In the genomic region with DNA sequence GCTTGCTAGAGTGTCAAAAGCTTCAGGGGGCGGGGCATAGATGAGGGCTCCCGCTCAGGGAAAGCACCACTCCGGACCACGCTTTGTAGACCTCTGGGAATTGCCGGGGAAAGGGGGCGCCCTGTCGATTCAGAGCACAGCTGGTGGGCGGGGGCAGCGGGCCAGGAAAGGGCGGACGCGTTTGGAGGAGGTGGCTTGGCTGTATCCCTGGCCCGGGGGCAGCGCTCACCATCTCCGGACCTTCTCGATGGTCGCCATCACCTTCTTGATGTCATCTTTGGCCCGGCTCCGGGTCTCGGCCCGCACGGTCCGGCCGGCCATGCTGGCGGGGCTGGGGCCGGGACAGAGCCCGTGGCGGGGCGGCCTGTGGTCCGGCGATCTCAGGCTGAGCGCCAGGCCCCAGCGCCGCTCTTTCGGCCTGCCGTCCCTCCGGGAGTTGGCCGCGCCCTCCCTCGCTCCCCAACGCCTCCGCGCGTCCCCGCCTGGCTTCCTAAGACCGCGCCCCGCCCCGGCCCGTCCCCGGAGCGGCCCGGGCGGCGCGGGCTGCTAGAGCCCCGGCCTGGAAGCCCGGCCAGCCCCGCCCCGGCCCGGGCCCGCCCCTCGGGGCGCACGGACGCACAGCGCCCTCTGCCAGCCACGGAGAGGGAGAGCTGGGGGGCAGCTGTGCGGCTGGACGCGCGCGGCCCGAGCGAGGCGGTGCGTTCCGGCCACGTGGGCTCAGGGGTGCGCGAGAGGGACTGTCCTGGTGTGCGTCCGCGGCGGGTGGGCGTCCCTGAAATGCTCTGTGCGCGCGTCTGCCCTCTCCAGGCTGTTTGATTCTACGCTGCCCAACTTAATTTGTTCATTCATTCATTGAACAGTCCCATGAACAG, we compare ENCODE assay signal across 8 mouse cellular contexts. TPM values are rescaled to one million over a fixed set of nuclear protein-coding genes. Genes with fewer than 3 reads are reported as not detected.
DNase-seq lines count a peak whose midpoint lies in the region; ATAC-seq and TF ChIP-seq lines count a peak whose summit lies in the region.

Gene Bcl7c (minus strand): TSS at position 727 of the 872 bp plus-strand sequence.

- WGBS in forebrain, embryonic 13.5 days = under 1% methylated on average over 67 of the region's 90 CpGs
- WGBS in heart, postnatal 0 days = under 1% methylated on average over 55 of the region's 90 CpGs
- under 1% methylated on average over 77 of the region's 90 CpGs for WGBS in liver, postnatal 0 days (ENCODE audit: insufficient replicate concordance)
- under 1% methylated on average over 85 of the region's 90 CpGs for WGBS in neural tube, embryonic 13.5 days

- H3K4me2 ChIP-seq in forebrain, embryonic 13.5 days = peak within 1 kb of the TSS; percentile 70
- H3K4me2 ChIP-seq in heart, postnatal 0 days (ENCODE audit: low read depth, low read length) = peak within 1 kb of the TSS; percentile 72
- peak within 1 kb of the TSS; percentile 97 for H3K4me2 ChIP-seq in liver, postnatal 0 days (ENCODE audit: low read depth, low read length)
- H3K4me2 ChIP-seq in neural tube, embryonic 13.5 days = peak within 1 kb of the TSS; percentile 76

- no peaks in the 10 kb centered on the region for H3K27me3 ChIP-seq in forebrain, embryonic 13.5 days
- no peaks in the 10 kb centered on the region for H3K27me3 ChIP-seq in heart, postnatal 0 days (ENCODE audit: control insufficient read depth, insufficient read depth, low read length)
- no peaks in the 10 kb centered on the region for H3K27me3 ChIP-seq in liver, postnatal 0 days (ENCODE audit: insufficient read depth, low read length)
- H3K27me3 ChIP-seq in neural tube, embryonic 13.5 days = no peaks in the 10 kb centered on the region
- H3K27me3 ChIP-seq in testis, adult 2 months (ENCODE audit: control insufficient read depth, insufficient read depth, low read length) = no peaks in the 10 kb centered on the region

- H3K4me1 ChIP-seq in ES-E14 (ENCODE audit: control insufficient read depth in 2 of 2, insufficient read depth in 2 of 2, low read length in 2 of 2, poor library complexity in 1 of 2) = peaks cover 7 to 24% of the 10 kb centered on the region in 2 experiments; a peak in 3 of 4 replicates
- H3K4me1 ChIP-seq in forebrain, embryonic 13.5 days = peaks cover 39% of the 10 kb centered on the region
- H3K4me1 ChIP-seq in heart, postnatal 0 days (ENCODE audit: control insufficient read depth, insufficient read depth) = peaks cover 19% of the 10 kb centered on the region
- peaks cover 38% of the 10 kb centered on the region for H3K4me1 ChIP-seq in liver, postnatal 0 days (ENCODE audit: insufficient read depth)
- H3K4me1 ChIP-seq in neural tube, embryonic 13.5 days (replicated peaks) = peaks cover 40% of the 10 kb centered on the region
- H3K4me1 ChIP-seq in testis, adult 2 months (ENCODE audit: control insufficient read depth, insufficient read depth, low read length) = peaks cover 24% of the 10 kb centered on the region

- peak; percentile 61 for TF ChIP-seq CTCF in heart, postnatal 0 days (IDR thresholded peaks at IDR 0.05; ENCODE audit: low read depth)
- TF ChIP-seq CTCF in liver, postnatal 0 days (IDR thresholded peaks at IDR 0.05; ENCODE audit: low read depth) = peak; percentile 71
- peak; percentile 39; the same call in 1 of the 2 replicates for TF ChIP-seq CTCF in testis, adult 2 months (IDR thresholded peaks at IDR 0.05; ENCODE audit: control insufficient read depth, insufficient read depth, insufficient replicate concordance, low read depth, low read length)

- TF ChIP-seq EP300 in heart, postnatal 0 days (IDR thresholded peaks at IDR 0.05; ENCODE audit: low read depth) = no peak
- no peak for TF ChIP-seq EP300 in liver, postnatal 0 days (IDR thresholded peaks at IDR 0.05; ENCODE audit: low read depth)

- peak; percentile 69 for ATAC-seq in cerebellum, adult (ENCODE audit: insufficient number of reproducible peaks, low FRiP score, low TSS enrichment)
- peak; percentile 83 for ATAC-seq in forebrain, embryonic 13.5 days
- ATAC-seq in heart, postnatal 0 days (ENCODE audit: insufficient read depth, low read depth) = peak; percentile 91
- ATAC-seq in liver, postnatal 0 days = peak; percentile 81
- ATAC-seq in neural tube, embryonic 13.5 days (ENCODE audit: low read depth) = peak; percentile 87

- DNase-seq in ES-E14 (ENCODE audit: low read depth, low spot score) = peak; percentile 92
- peak; percentile 97 for DNase-seq in heart, postnatal 0 days (ENCODE audit: low spot score)
- DNase-seq in kidney, postnatal 4 days = peak; percentile 97 to 99
- DNase-seq in liver, postnatal 0 days = peak; percentile 90

- in situ Hi-C loops in ES-E14 (cut with MboI; ENCODE audit: low sequenced_read_pairs in 2 of 2, unreplicated experiment in 2 of 2) = no loop called here

- H3K36me3 ChIP-seq in ES-E14 (ENCODE audit: control insufficient read depth, insufficient read depth, low read length, poor library complexity, severe bottlenecking) = peaks cover 14% of the 10 kb centered on the region; the same call in 1 of the 2 replicates
- peaks cover 31% of the 10 kb centered on the region for H3K36me3 ChIP-seq in forebrain, embryonic 13.5 days (ENCODE audit: poor library complexity, severe bottlenecking)
- H3K36me3 ChIP-seq in heart, postnatal 0 days (replicated peaks; ENCODE audit: control insufficient read depth, insufficient read depth, low read length) = peaks cover 17% of the 10 kb centered on the region
- H3K36me3 ChIP-seq in liver, postnatal 0 days (replicated peaks; ENCODE audit: insufficient read depth, low read length) = 0 out of 2 replicates have a peak, but pooled peaks cover 9% of the 10 kb centered on the region
- H3K36me3 ChIP-seq in neural tube, embryonic 13.5 days = peaks cover 33% of the 10 kb centered on the region
- H3K36me3 ChIP-seq in testis, adult 2 months (ENCODE audit: control insufficient read depth, insufficient read depth, low read length) = no peaks in the 10 kb centered on the region; the same call in 1 of the 2 replicates

- peak within 1 kb of the TSS; percentile 83 for H3K9ac ChIP-seq in ES-E14 (ENCODE audit: insufficient read depth, low read depth, low read length, poor library complexity, severe bottlenecking)
- H3K9ac ChIP-seq in forebrain, embryonic 13.5 days = peak within 1 kb of the TSS; percentile 88
- peak within 1 kb of the TSS; percentile 78 for H3K9ac ChIP-seq in heart, postnatal 0 days (replicated peaks; ENCODE audit: low read depth, low read length)
- peak within 1 kb of the TSS; percentile 85 for H3K9ac ChIP-seq in liver, postnatal 0 days (replicated peaks)
- peak within 1 kb of the TSS; percentile 89 for H3K9ac ChIP-seq in neural tube, embryonic 13.5 days

- no peaks in the 10 kb centered on the region for H3K9me3 ChIP-seq in ES-E14 (ENCODE audit: control insufficient read depth, insufficient read depth, low read depth, low read length)
- H3K9me3 ChIP-seq in forebrain, embryonic 13.5 days (replicated peaks) = no peaks in the 10 kb centered on the region
- H3K9me3 ChIP-seq in heart, postnatal 0 days (replicated peaks; ENCODE audit: control insufficient read depth, low read length) = no peaks in the 10 kb centered on the region
- H3K9me3 ChIP-seq in liver, postnatal 0 days (ENCODE audit: low read length) = no peaks in the 10 kb centered on the region
- H3K9me3 ChIP-seq in neural tube, embryonic 13.5 days = no peaks in the 10 kb centered on the region

- H3K4me3 ChIP-seq in ES-E14 (ENCODE audit: insufficient read depth in 1 of 2, low read depth in 1 of 2, low read length in 2 of 2, poor library complexity in 1 of 2, severe bottlenecking in 1 of 2) = peak within 1 kb of the TSS; percentile 73 to 86
- peak within 1 kb of the TSS; percentile 76 for H3K4me3 ChIP-seq in forebrain, embryonic 13.5 days
- H3K4me3 ChIP-seq in heart, postnatal 0 days (ENCODE audit: low read depth, low read length) = peak within 1 kb of the TSS; percentile 83
- peak within 1 kb of the TSS; percentile 84 for H3K4me3 ChIP-seq in liver, postnatal 0 days (ENCODE audit: low read depth, low read length)
- peak within 1 kb of the TSS; percentile 78 for H3K4me3 ChIP-seq in neural tube, embryonic 13.5 days
- peak within 1 kb of the TSS; percentile 92 for H3K4me3 ChIP-seq in testis, adult 2 months (ENCODE audit: control insufficient read depth, low read depth, low read length)

- H3K27ac ChIP-seq in ES-E14 (ENCODE audit: insufficient read depth, low read depth, low read length, poor library complexity, severe bottlenecking) = peak within 1 kb of the TSS; percentile 84
- peak within 1 kb of the TSS; percentile 95 for H3K27ac ChIP-seq in forebrain, embryonic 13.5 days
- peak within 1 kb of the TSS; percentile 96 for H3K27ac ChIP-seq in heart, postnatal 0 days (ENCODE audit: low read depth)
- peak within 1 kb of the TSS; percentile 94 for H3K27ac ChIP-seq in liver, postnatal 0 days (ENCODE audit: low read depth)
- H3K27ac ChIP-seq in neural tube, embryonic 13.5 days (replicated peaks) = peak within 1 kb of the TSS; percentile 96
- H3K27ac ChIP-seq in testis, adult 2 months (ENCODE audit: control insufficient read depth, insufficient read depth, low read depth, low read length) = peak within 1 kb of the TSS; percentile 84

- TF ChIP-seq POLR2A in testis, adult 2 months (IDR thresholded peaks at IDR 0.05; ENCODE audit: control insufficient read depth, low read depth, low read length) = peak; percentile 40; the same call in 1 of the 2 replicates

TF ChIP-seq in ES-E14, 5 proteins besides CTCF, POLR2A, EP300 and RAD21:
- TF ChIP-seq HCFC1 (IDR thresholded peaks at IDR 0.05; ENCODE audit: borderline replicate concordance, insufficient read depth, low read length) = peak; percentile 23; the same call in 1 of the 2 replicates
- no peak for TF ChIP-seq ZNF384 (IDR thresholded peaks at IDR 0.05; ENCODE audit: low read depth, low read length)

RNA-seq across cellular contexts. Expression of gene Bcl7c, which starts in this region (rescaled TPM):
- total RNA-seq in ES-E14 (2012; rRNA removed) = 35.6 and 36.8 TPM in 2 replicates
- polyA plus RNA-seq in forebrain, embryonic 13.5 days (2015; fragmentation: Nextera tagmentation; extraction: Ambion mirVana) = 36.6 and 40.8 TPM in 2 replicates
- 19.3 and 32.4 TPM in 2 replicates for total RNA-seq in heart, postnatal 0 days (2014; rRNA removed; ENCODE audit: low replicate concordance)
- polyA plus RNA-seq in heart, postnatal 0 days (2015; fragmentation: Nextera tagmentation; extraction: Ambion mirVana) = 25.6 and 27.6 TPM in 2 replicates
- polyA plus RNA-seq in liver, postnatal 0 days (2015; fragmentation: Nextera tagmentation; extraction: Ambion mirVana) = 20.1 and 26.5 TPM in 2 replicates
- 41.2 and 44.9 TPM in 2 replicates for polyA plus RNA-seq in neural tube, embryonic 13.5 days (2015; fragmentation: Nextera tagmentation; extraction: Ambion mirVana)
- 69.0 and 79.6 TPM in 2 replicates for polyA plus RNA-seq in testis, adult 2 months (2012; rRNA removed)

Comparison
In these comparisons a context has a peak if more than half of its experiments do, and no peak if none do; other contexts are left out.
1. Peak in every context shown above with its lines: DNase-seq, ATAC-seq, H3K4me3 ChIP-seq and H3K27ac ChIP-seq.